Mouse (Mus musculus): ENCODE data around the gene Chrm1.

Chrm1 gene

DNA sequence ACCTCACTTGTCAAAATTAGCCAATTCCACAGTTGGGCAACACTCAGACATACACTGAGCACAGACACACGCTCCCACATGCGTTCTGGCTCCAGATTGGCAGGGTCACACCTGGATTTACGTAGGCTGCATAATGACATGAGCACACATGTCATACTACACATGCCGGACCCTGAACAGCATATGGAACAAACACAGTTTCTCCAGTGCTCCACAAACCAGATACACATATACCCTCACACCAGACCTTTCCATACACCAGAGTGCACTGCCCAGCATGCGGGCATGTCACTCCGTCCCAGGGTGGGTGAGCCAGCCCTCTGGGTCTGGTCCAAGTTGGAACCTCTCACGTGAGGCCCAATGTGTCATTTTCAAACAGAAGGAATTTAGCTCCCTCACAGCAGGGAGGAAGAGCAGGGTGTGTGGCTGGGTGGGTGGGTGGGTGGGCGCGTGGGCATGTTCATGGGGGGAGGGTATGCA is at the start of gene Chrm1:
Chrm1 (plus strand) TSS at position 430 of the 480 bp plus-strand sequence.
- no peak for DNase-seq (ENCODE audit: low spot score in 2 of 2)

DNA sequence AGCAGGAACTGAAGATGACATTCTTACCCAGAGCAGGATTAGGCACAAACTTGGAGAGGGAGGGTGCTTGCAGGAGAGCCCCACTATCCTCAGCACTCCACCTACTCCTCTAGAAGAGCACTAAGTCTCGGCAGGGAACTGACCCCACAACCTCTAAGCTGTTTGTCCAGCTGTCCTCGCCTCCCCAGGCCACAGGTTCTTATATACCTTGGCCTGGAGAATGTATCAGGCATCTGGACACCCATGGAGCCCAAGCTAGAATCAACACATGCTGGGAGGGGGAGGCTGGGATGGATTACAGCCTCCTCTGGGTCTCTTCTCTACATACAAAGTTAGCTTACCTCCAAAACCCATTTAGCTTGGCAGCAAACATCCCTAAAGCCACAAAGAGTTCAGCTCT is 49.2 kb upstream of the Chrm1 start:
- no peak for DNase-seq (ENCODE audit: low spot score in 2 of 2)

DNA sequence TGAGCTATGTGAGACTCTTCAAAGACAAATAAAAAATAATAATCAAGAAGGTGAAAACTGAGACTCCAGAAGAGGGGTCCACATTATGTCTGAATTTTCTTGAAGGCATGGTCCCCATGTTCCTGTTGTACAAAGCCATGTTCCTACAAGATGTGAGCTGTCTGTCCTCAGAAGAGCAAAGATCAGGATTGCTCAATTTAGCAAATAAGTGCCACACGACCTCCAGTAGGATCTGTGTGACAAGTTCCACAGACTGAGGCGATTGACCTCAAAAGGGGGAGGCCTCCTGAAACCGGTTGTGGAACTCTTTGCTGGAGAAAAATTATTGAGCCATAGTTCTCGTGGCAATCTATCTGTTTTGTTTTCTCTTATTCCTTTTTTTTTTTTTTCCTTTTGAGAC is 47.3 kb upstream of the Chrm1 start:
- DNase-seq (ENCODE audit: low spot score in 2 of 2): no peak

DNA sequence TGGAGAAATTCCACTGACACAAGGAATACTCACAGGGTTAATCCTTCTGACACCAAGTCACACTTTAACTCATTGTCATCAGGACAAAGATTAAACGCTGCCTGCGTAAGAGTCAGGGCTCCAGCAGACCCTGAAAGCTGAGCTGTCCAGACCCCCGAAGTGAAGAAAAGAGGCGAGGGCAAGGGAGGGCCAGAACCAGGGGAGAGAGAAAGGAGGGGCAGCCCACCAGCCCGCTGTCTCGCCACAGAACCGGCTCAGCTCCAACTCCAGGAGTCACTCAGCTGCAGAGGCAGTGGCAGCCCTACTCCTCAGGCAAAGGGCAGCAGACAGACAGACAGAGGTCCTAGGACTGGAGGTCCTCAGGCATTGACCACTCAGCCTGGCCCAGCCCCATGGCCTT is 45.7 kb upstream of the Chrm1 start, which contains the start of gene Slc22a6:
Slc22a6 (plus strand) TSS at position 136 of the 400 bp plus-strand sequence.
- no peak for DNase-seq (ENCODE audit: low spot score in 2 of 2)

DNA sequence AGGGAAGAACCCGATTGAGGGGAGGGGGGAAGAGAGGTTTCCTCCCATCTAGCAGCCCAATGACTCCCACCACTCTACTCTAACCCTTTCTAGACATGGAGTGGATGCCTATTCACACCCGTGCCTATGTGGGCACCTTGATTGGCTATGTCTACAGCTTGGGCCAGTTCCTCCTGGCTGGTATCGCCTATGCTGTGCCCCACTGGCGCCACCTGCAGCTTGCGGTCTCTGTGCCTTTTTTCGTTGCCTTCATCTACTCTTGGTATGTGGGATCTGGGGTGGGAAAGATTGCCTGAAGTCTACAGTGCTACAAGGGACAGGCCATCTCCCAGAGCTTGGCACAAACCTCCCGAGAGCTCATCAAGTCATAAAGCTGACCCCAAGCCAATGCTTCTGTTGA is 42.5 kb upstream of the Chrm1 start:
- no peak for DNase-seq (ENCODE audit: low spot score in 2 of 2)

DNA sequence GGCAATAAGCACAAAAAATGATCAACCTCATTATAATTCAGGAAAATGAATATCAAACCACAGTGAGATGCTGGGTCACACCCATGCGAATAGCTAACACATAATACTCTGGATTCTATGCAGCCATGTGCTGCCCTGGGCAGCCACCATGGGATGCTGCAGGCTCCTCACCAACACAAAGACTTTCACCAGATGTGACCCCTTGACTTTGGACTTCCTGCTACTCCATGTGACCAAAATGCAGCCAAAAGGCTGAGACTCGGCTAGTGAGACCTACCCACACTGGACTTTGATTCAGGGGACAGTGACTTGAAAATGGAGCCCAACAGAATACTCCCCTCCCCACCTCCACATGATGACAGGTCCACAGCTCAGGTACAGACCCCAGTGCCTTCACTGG is 33.3 kb upstream of the Chrm1 start:
- DNase-seq (ENCODE audit: low spot score in 2 of 2): no peak

DNA sequence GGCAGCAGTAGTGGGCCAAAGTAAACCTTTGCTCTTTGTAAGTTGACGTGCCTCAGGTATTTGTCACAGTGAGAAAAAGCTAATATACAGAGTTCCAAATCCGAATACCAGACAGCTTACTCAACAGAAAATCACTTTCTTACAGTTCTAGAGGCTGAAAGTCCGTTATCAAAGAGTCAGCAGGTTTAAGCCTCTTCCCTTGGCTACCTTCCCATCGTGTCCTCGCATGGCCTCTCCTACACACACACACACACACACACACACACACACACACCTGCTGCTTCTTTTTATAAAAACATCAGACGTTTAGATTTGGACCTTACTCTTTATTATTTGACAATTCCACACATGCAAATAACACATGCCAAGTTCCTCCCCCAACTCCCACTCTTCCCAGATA is 32.8 kb upstream of the Chrm1 start:
- DNase-seq (ENCODE audit: low spot score in 2 of 2): no peak

DNA sequence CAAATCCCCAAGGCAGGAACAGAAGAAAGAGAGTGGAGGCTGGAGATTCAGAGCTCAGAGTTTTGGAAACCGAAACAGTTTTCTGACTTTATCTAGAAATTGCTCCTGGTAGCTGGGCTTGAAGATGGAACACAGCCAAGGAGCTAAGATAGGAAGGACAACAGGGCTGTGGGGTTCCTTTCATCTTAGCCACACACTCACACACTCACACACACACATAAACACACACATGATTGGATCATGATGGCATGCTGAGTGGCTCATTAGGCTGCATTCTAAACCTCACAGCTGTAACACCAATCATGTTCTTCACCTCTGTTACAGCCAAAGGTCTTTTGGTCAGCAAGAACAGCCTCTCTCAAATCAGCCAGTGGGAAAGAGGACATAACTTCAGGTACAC is 31.6 kb upstream of the Chrm1 start:
- no peak for DNase-seq (ENCODE audit: low spot score in 2 of 2)

DNA sequence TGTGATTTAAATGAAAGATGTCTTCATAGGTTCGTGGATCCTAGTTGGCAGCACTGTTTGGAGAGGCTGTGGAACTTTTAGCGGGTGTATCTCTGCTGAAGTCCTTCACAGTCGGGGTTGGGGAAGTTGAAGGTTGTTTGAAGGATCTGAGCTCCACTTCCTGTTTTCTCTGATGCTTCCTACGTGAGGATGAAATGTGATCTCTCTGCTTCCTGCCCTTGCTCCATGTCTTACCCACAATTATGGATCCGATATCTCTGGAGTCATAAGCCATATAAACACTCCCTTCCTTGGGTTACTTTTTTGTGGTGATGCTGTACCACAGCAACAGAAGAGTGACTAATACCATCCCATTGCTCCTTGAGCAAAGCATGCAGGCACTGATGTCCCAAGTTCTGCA is 21.5 kb upstream of the Chrm1 start:
- no peak for DNase-seq (ENCODE audit: low spot score in 2 of 2)

DNA sequence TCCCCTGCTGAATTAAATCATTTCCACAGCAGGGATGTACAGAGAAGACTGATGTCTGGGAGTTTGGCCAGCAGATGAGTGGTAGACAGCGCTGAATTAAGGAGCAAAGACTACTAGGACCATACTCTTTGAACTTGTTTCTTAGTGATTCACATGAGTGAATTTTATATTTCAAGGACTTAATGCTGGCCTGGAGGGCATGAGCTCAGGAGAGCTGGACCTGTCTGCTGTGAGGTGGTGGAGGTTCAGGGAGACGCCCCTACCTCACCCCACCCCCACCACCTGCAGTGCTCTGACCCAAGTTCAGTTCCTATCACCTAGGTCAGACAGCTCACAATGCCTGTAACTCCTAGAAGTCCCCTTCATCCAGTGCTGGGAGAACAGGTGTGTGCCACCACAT is 17.2 kb upstream of the Chrm1 start:
- DNase-seq (ENCODE audit: low spot score in 2 of 2): no peak

DNA sequence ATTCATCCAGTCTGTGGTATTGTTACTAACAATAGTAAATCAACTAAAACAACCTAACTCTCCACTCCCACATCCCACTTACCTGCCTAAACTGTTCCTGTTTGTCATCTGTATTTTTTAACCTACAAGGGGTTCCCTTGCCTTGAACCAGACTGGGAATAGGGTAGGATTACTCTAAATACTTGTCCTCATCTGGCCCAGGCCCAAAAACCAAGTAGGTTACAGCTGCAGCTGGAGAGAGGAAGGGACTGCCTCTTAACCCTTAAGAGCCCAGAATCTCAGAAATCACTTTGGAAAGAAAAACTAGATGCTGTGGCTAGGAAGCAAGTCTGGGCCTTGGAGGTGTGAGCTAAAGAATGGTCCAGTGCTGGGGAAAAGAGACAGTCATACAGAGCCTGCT is 7.8 kb upstream of the Chrm1 start:
- DNase-seq (ENCODE audit: low spot score in 2 of 2): no peak

DNA sequence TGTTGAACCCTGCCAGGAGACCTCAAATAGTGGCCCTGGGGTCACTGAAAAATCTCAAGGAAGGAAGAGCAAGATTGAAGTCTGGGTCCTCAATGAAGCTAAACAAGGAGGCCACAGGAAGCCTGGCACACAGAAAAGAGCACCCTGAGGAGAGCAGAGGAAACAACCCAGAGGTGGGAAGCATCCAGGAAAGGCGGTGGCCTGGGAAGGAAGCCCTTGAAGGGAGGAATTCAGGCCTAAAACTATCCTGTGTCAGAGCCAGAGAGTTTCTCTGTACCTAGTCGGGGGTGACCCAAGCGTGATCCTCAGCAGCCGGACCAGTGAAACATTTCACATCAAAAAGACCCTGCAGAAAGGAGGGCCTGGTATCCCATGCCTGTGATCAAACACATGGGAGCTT is 7.2 kb upstream of the Chrm1 start:
- DNase-seq (ENCODE audit: low spot score in 2 of 2): no peak

DNA sequence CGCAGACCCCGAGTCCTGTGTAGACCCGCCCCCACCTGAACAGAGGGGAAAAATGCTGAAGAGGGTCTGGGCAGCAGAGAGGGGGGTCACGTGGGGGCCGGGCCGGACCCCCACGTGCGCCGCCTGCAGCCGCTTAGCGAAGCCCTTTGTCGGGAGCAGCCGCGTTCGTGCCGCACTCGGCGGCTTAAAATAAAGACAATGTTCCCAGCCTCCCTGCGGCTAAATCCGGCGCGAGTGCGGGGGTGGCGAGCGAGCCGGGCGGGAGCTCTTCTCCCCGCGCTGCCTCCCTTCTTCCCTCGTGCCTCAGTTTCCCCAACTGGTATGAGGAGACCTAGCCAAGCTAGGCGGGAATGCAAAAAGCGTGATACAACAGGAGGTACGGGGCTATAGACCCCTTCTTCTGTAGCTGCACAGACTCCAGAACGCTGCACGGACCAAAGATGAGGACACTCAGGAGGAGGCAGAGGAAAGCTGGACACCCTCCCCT is 1.7 kb upstream of the Chrm1 start:
- DNase-seq (ENCODE audit: low spot score in 2 of 2): no peak

DNA sequence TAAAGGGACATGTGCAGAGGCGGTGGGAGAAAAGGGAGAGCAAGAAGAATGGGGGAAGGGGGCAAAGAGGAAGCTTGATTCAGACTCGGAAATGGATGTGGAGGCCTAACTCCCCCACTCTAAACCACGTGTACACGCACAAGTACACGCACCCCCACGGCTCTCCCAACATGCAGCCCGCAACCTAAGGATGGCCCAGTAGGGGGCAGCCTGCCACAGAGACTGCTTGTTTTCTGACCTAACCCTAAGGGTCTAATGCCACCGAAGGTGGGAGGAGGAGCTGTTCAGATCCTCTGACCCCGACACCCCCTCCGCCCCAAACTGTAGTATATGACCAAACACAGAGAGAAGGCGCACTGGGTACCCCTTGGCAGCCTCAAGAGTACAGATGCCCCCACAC is 1.3 kb upstream of the Chrm1 start:
- peak in 1 of 2 experiments; percentile 26 for DNase-seq (ENCODE audit: low spot score in 2 of 2)

DNA sequence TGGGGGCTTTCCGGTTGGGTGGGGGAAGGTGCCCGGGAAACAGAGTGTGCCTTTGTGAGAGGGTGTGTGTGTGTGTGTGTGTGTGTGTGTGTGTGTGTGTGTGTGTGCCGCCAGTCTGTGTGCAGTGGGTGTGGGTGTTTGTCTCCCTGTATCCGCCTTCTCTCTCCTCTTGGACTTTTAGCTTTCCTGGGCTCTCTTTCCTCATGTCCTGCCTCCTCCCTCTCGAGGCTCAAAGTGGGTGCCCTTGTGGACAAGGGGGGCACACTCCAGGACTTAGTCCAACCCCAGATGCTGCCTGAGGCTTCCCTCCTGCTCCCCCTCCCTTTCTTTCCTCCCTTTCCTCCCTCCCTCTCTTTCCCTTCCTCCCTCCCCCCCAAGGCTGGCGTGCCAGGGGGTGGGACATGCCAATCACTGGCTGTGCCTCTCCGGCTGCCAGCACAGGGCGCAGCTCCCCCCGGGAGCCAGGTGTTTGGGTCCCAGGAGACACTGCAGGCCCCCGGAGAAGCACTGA is 377 bp downstream of the Chrm1 start:
- no peak for DNase-seq (ENCODE audit: low spot score in 2 of 2)

DNA sequence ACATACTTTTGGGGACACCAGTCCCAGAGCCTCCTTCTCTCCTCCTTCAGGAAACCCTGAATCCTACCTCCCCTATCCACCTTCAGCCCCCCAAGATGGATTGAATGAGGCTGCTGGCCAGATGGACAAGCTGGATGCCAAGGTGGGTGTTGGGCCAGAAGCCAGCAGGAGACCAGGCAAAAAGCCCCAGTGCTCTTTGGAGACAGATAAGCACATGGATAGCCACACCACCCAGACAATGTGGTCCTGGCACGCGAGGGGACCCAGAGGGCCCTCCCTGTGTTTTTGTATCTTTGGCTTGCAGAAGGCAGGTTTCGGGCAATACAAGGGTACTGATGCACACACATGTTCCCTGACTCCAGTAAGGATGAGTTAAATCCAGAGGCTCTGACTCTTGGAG is 1.3 kb downstream of the Chrm1 start:
- no peak for DNase-seq (ENCODE audit: low spot score in 2 of 2)

DNA sequence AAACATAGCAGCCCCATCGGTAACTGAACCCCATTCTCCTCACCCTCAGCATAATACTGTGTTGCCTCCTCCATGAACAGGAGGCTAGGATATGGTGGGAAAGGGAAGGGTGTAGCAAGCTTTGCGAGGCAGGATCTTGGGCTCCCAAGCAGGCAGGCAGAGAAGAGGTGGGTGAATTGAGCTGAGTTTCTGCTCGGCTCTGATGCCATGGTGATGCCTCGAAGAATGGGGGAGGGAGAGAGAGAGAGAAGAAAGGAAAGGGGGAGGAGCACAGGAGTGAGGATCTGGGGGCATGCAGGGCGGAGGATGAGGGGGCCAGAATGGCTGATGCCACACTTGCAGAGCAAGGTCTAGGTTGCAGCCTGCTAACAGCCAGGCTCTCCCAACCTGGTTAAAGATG is 2.2 kb downstream of the Chrm1 start:
- no peak for DNase-seq (ENCODE audit: low spot score in 2 of 2)

DNA sequence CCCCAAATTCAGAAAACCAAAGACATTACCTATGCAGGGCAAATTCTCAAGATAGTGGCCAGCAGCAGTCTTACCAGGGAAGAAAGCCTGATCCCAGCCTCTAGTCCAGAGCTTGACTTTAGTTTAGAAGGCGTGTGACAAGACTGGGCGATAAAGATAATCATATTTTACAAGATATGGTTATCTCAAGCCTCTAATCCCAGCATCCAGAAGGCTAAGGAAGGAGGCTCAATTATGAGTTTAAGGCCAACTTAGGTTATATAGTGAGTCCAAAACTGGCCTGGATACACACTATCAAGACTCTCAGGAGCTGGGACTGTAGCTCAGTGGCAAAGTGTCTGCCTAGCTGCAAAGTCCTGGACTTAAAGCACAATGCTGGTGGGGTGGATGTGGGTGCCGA is 9.3 kb downstream of the Chrm1 start:
- DNase-seq (ENCODE audit: low spot score in 2 of 2): no peak

DNA sequence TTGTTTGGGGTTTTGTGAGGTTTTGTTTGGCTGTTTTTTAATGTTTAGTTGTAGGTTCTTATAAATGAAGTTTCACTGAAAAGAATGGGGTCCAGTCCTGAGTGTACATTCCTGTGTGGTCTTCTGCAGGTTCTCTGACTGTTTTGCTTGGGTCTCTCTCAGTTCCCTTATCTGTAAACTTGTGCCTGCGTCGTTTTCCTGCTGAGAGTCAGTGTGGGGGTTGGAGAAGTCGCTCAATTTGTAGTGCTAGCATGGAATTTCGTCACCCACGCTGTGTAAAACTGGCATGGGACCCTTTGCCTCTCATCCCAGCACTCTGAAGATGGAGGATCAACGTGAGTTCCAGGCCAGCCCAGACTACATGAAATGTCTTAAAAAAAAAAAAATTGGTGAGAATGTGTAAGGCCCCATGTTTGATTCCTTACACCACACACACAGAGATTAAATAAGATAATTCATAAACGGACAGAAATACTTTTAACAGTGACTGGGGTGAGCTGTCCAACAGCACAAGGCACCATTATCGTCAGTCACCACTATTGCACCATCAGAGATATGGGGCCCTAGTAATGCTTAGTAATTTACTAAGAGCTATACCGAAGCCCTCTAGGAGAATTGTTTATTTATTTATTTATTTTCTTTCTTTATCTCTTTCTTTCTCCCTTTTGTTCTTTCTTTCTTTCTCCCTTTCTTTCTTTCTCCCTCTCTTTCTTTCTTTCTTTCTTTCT is 9.9 kb downstream of the Chrm1 start:
- DNase-seq (ENCODE audit: low spot score in 2 of 2): no peak

DNA sequence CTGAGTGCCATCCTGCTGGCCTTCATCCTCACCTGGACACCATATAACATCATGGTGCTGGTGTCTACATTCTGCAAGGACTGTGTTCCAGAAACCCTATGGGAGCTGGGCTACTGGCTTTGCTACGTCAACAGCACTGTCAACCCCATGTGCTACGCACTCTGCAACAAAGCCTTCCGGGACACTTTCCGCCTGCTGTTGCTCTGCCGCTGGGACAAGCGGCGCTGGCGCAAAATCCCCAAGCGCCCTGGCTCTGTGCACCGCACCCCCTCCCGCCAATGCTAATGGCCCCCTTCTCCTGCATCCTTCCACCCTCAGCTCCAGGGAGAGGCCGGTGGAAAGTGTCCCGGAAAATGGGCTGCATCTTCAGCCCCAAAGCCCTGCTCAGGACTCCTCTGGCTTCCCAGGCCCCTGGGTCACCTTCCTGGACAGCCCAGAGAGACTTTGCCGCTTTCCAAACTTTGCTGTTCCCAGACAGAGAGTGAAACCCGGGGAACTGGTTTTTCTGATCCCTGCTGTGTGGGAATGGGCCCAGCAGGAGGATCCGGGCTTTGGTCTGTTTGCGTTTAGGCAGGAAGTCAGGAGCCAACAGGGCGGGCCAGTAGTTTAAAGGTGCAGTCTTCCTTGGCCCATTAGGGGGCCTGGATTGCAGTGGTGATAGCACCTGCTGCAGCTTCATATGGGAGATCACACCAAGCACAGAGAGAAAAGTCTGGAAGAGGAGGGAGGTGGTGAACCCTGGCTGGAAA is 15.6 kb downstream of the Chrm1 start:
- peak in 1 of 2 experiments; percentile 25 for DNase-seq (ENCODE audit: low spot score in 2 of 2)

DNA sequence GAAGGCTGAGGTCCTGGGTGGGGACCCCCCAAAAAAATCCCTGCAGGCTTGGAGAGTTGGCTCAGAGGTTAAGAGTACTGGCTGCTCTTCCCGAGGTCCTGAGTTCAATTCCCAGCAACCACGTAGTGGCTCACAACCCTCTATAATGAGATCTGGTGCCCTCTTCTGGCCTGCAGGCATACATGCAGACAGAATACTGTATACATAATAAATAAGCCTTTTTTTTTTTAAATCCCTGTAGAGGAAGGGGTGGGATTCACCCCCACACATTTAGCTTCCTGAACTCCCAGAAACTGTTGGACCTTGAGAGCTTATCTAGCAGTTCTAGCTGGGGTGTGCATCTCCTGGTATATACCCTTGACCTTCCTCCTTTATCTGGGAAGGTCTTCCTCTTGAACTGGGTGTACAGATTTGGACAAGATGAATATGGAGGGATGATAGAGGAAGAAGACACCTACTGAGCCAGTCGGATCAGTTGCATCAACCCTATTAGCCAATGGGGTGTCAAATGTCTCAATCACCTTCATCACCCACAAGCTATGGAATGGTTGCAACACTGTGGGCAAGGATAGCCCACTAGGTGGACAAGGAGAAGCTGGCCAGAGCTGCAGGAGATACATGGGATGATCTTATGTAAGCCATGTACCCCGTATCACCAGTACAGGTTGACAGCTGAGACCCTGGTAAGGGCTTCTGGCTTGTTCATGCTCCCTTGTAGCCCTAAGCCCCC is 18.2 kb downstream of the Chrm1 start:
- no peak for DNase-seq (ENCODE audit: low spot score in 2 of 2)

DNA sequence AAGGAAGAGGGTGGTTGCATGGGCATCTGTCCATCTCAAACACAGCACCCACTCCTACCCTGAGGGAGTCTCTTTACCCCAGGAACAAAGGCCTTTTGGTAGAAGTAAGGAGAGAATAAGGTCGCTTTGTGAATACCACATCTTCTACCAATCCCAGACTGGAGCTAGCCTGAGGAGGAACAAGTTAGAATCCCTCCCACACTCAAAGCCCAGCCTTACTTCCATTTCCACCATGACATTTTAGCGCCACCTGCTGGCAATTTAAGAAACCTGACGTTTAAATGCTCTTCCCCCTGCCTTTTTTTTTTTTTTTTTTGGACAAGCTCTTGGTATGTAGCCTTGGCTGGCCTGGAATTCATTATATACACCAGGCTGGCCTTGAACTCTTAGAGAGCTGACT is 19.4 kb downstream of the Chrm1 start:
- DNase-seq (ENCODE audit: low spot score in 2 of 2): peak; percentile 25 to 42

All from urinary bladder, adult 18-20 months (tissue).